8 mouse cellular contexts compared by ENCODE assay signal in genomic region chr16:38558221-38558748, GRCm38 (mm10). TPM values are rescaled to one million over a fixed set of nuclear protein-coding genes. Genes with fewer than 3 reads are reported as not detected.
DNase-seq lines count a peak whose midpoint lies in the region; ATAC-seq lines count a peak whose summit lies in the region.

Tmem39a (plus strand) TSS chr16:38558698.

- no peaks in the 10 kb centered on the region for H3K4me1 ChIP-seq in intestine, embryonic 15.5 days (replicated peaks)
- H3K4me1 ChIP-seq in midbrain, embryonic 10.5 days: peaks cover 2% of the 10 kb centered on the region

- no peak within 1 kb of the TSS for H3K4me3 ChIP-seq in intestine, embryonic 15.5 days (replicated peaks)
- no peak within 1 kb of the TSS for H3K4me3 ChIP-seq in midbrain, embryonic 10.5 days

- no peak for DNase-seq in layer of hippocampus, adult 18-20 months (ENCODE audit: low spot score in 2 of 2)
- DNase-seq in layer of hippocampus, adult 9-11 months: no peak
- DNase-seq in adrenal gland, postnatal 36 days: no peak
- no peak for DNase-seq in gastrocnemius, postnatal 36 days
- no peak for DNase-seq in midbrain, embryonic 10.5 days (ENCODE audit: low spot score)
- no peak for DNase-seq in urinary bladder, adult 18-20 months (ENCODE audit: low spot score in 2 of 2)
- no peak for DNase-seq in c-Kit-positive CD71-positive TER-119-positive erythroid progenitor cells, embryonic 14.5 days (ENCODE audit: low spot score)

- H3K27ac ChIP-seq in intestine, embryonic 15.5 days: no peak within 1 kb of the TSS
- no peak within 1 kb of the TSS for H3K27ac ChIP-seq in midbrain, embryonic 10.5 days (replicated peaks)

- no peaks in the 10 kb centered on the region for H3K9me3 ChIP-seq in intestine, embryonic 15.5 days
- H3K9me3 ChIP-seq in midbrain, embryonic 10.5 days (replicated peaks): no peaks in the 10 kb centered on the region

- no peak for ATAC-seq in intestine, embryonic 15.5 days

- H3K36me3 ChIP-seq in intestine, embryonic 15.5 days: no peaks in the 10 kb centered on the region
- no peaks in the 10 kb centered on the region for H3K36me3 ChIP-seq in midbrain, embryonic 10.5 days

- H3K9ac ChIP-seq in intestine, embryonic 15.5 days: no peak within 1 kb of the TSS

- H3K27me3 ChIP-seq in intestine, embryonic 15.5 days (replicated peaks): peaks cover 5% of the 10 kb centered on the region; the same call in 1 of the 2 replicates
- H3K27me3 ChIP-seq in midbrain, embryonic 10.5 days (ENCODE audit: low read depth, poor library complexity, severe bottlenecking): peaks cover 24% of the 10 kb centered on the region

- no peak within 1 kb of the TSS for H3K4me2 ChIP-seq in intestine, embryonic 15.5 days (replicated peaks)

- 83% methylated on average over 3 of the region's 3 CpGs for WGBS in intestine, embryonic 15.5 days
- 87% methylated on average over 3 of the region's 3 CpGs for WGBS in midbrain, embryonic 10.5 days

- intact Hi-C loops in gastrocnemius, postnatal 36 days (cut with DNase I): no loop called here

RNA-seq across cellular contexts. Expression of gene Tmem39a, which starts in this region (rescaled TPM):
- total RNA-seq in layer of hippocampus, adult 18-20 months (2021): 10 to 100 TPM; 24.4 to 24.8 TPM
- 10 to 100 TPM; 77.5 to 85.4 TPM for total RNA-seq in adrenal gland, postnatal 36 days (2021)
- total RNA-seq in gastrocnemius, postnatal 36 days (2021): 10 to 100 TPM; 15.2 to 15.8 TPM
- 89.5 and 92.8 TPM in 2 replicates for polyA plus RNA-seq in intestine, embryonic 15.5 days (2015; fragmentation: Nextera tagmentation; extraction: Ambion mirVana)
- polyA plus RNA-seq in midbrain, embryonic 10.5 days (2016; fragmentation: Nextera tagmentation; extraction: Ambion mirVana): 80.8 and 91.6 TPM in 2 replicates
